Mouse (Mus musculus): ENCODE measurements around the gene Garnl3. TPM values are rescaled to one million over a fixed set of nuclear protein-coding genes. Genes with fewer than 3 reads are reported as not detected.

Garnl3 gene
- polyA plus RNA-seq, 1 experiment from 2014 or later = 10.3 TPM

GRCm38 (mm10) chr2:32969326-32969725 lies 162.1 kb downstream of the Garnl3 start:
- Histone ChIP-seq H3K9me3 (replicated peaks) (no peaks in the 10 kb centered on the region), H3K27me3 (ENCODE audit: low read depth, poor library complexity, severe bottlenecking) (no peaks in the 10 kb centered on the region), H3K4me1 (peaks cover 33% of the 10 kb centered on the region), H3K4me3 (no peak overlapping the region), H3K36me3 (peaks cover 26% of the 10 kb centered on the region), H3K27ac (replicated peaks) (no peak overlapping the region)
- 93% methylated on average over 8 of the region's 8 CpGs for WGBS
- DNase-seq (ENCODE audit: low spot score) = no peak

- whole genome bisulfite sequencing = 91% methylated on average over 9 of the region's 9 CpGs
- H3K27ac ChIP-seq (replicated peaks) = no peak overlapping the region
Measured at GRCm38 (mm10) chr2:32968024-32968614, 163.3 kb downstream of the Garnl3 start.

GRCm38 (mm10) chr2:32966689-32967631 lies 164.5 kb downstream of the Garnl3 start:
- DNase-seq (ENCODE audit: low spot score) = peak; percentile 87
- WGBS = 1% methylated on average over 55 of the region's 55 CpGs
- H3K36me3 ChIP-seq = peaks cover 29% of the 10 kb centered on the region
- peak overlapping the region; percentile 93 for H3K27ac ChIP-seq (replicated peaks)
- peaks cover 55% of the 10 kb centered on the region for H3K4me1 ChIP-seq
- H3K9me3 ChIP-seq (replicated peaks) = no peaks in the 10 kb centered on the region
- H3K4me3 ChIP-seq = peak overlapping the region; percentile 74
- no peaks in the 10 kb centered on the region for H3K27me3 ChIP-seq (ENCODE audit: low read depth, poor library complexity, severe bottlenecking)

More at GRCm38 (mm10) chr2:32968024-32968614, 163.3 kb downstream of the Garnl3 start:
- Histone ChIP-seq H3K27me3 (ENCODE audit: low read depth, poor library complexity, severe bottlenecking) (no peaks in the 10 kb centered on the region), H3K9me3 (replicated peaks) (no peaks in the 10 kb centered on the region), H3K36me3 (peaks cover 26% of the 10 kb centered on the region), H3K4me1 (peaks cover 45% of the 10 kb centered on the region), H3K4me3 (peak overlapping the region; percentile 74; the same call in 1 of the 2 replicates)
- DNase-seq (ENCODE audit: low spot score) = no peak

- H3K27ac ChIP-seq (replicated peaks) = peak overlapping the region; percentile 93
- 11% methylated on average over 13 of the region's 13 CpGs for WGBS
- H3K9me3 ChIP-seq (replicated peaks) = no peaks in the 10 kb centered on the region
- H3K27me3 ChIP-seq (ENCODE audit: low read depth, poor library complexity, severe bottlenecking) = no peaks in the 10 kb centered on the region
- peaks cover 55% of the 10 kb centered on the region for H3K4me1 ChIP-seq
- no peak for DNase-seq (ENCODE audit: low spot score)
- peaks cover 29% of the 10 kb centered on the region for H3K36me3 ChIP-seq
- peak overlapping the region; percentile 74 for H3K4me3 ChIP-seq
Measured at GRCm38 (mm10) chr2:32966184-32966688, 165.2 kb downstream of the Garnl3 start.

GRCm38 (mm10) chr2:32965511-32966183 lies 165.8 kb downstream of the Garnl3 start:
- DNase-seq (ENCODE audit: low spot score) = no peak
- Histone ChIP-seq H3K9me3 (replicated peaks) (no peaks in the 10 kb centered on the region), H3K27ac (replicated peaks) (no peak overlapping the region), H3K27me3 (ENCODE audit: low read depth, poor library complexity, severe bottlenecking) (no peaks in the 10 kb centered on the region), H3K4me1 (peaks cover 61% of the 10 kb centered on the region), H3K36me3 (peaks cover 29% of the 10 kb centered on the region), H3K4me3 (peak overlapping the region; percentile 74)
- 15% methylated on average over 7 of the region's 7 CpGs for WGBS

GRCm38 (mm10) chr2:32964659-32965457 lies 166.6 kb downstream of the Garnl3 start:
- peaks cover 68% of the 10 kb centered on the region for H3K4me1 ChIP-seq

GRCm38 (mm10) chr2:32963981-32964380 lies 167.5 kb downstream of the Garnl3 start:
- Histone ChIP-seq H3K9me3 (replicated peaks) (no peaks in the 10 kb centered on the region), H3K4me3 (peak overlapping the region; percentile 82), H3K27me3 (ENCODE audit: low read depth, poor library complexity, severe bottlenecking) (no peaks in the 10 kb centered on the region), H3K27ac (replicated peaks) (no peak overlapping the region), H3K4me1 (peaks cover 68% of the 10 kb centered on the region), H3K36me3 (peaks cover 30% of the 10 kb centered on the region)
- DNase-seq (ENCODE audit: low spot score) = no peak
- WGBS = 57% methylated on average over 1 of the region's 1 CpGs

More at GRCm38 (mm10) chr2:32964659-32965457, 166.6 kb downstream of the Garnl3 start:
- Histone ChIP-seq H3K36me3 (peaks cover 29% of the 10 kb centered on the region), H3K4me3 (peak overlapping the region; percentile 82; the same call in 1 of the 2 replicates), H3K27me3 (ENCODE audit: low read depth, poor library complexity, severe bottlenecking) (no peaks in the 10 kb centered on the region), H3K27ac (replicated peaks) (no peak overlapping the region), H3K9me3 (replicated peaks) (no peaks in the 10 kb centered on the region)
- whole genome bisulfite sequencing = 25% methylated on average over 10 of the region's 10 CpGs
- no peak for DNase-seq (ENCODE audit: low spot score)

- WGBS = 69% methylated on average over 4 of the region's 4 CpGs
- Histone ChIP-seq H3K4me1 (peaks cover 68% of the 10 kb centered on the region), H3K4me3 (peak overlapping the region; percentile 82), H3K9me3 (replicated peaks) (no peaks in the 10 kb centered on the region), H3K36me3 (peaks cover 31% of the 10 kb centered on the region), H3K27me3 (ENCODE audit: low read depth, poor library complexity, severe bottlenecking) (no peaks in the 10 kb centered on the region), H3K27ac (replicated peaks) (no peak overlapping the region)
- DNase-seq (ENCODE audit: low spot score) = no peak
Measured at GRCm38 (mm10) chr2:32963544-32963943, 167.9 kb downstream of the Garnl3 start.

GRCm38 (mm10) chr2:32962875-32963220 lies 168.6 kb downstream of the Garnl3 start:
- H3K36me3 ChIP-seq = peaks cover 36% of the 10 kb centered on the region
- no peak for DNase-seq (ENCODE audit: low spot score)
- H3K4me1 ChIP-seq = peaks cover 65% of the 10 kb centered on the region
- peak overlapping the region; percentile 92 for H3K27ac ChIP-seq (replicated peaks)
- H3K27me3 ChIP-seq (ENCODE audit: low read depth, poor library complexity, severe bottlenecking) = no peaks in the 10 kb centered on the region
- H3K4me3 ChIP-seq = peak overlapping the region; percentile 82
- no peaks in the 10 kb centered on the region for H3K9me3 ChIP-seq (replicated peaks)
- 8% methylated on average over 9 of the region's 9 CpGs for WGBS

GRCm38 (mm10) chr2:32962062-32962874 lies 169.2 kb downstream of the Garnl3 start:
- Histone ChIP-seq H3K4me3 (peak overlapping the region; percentile 82), H3K27ac (replicated peaks) (peak overlapping the region; percentile 92), H3K27me3 (ENCODE audit: low read depth, poor library complexity, severe bottlenecking) (no peaks in the 10 kb centered on the region), H3K36me3 (peaks cover 40% of the 10 kb centered on the region), H3K4me1 (peaks cover 59% of the 10 kb centered on the region), H3K9me3 (replicated peaks) (no peaks in the 10 kb centered on the region)
- no peak for DNase-seq (ENCODE audit: low spot score)
- under 1% methylated on average over 33 of the region's 33 CpGs for WGBS

All from midbrain, embryonic 10.5 days (tissue).